Mouse (Mus musculus) thymus, postnatal 0 days (tissue): ENCODE data around the gene Gm20388. TPM values are rescaled to one million over a fixed set of nuclear protein-coding genes. Genes with fewer than 3 reads are reported as not detected.

Experiments used
- DNase-seq: peaks from one replicate; pipeline ENCODE4 v3.0.0-alpha.2; 2015; ENCODE audit warnings: low spot score
- polyA plus RNA-seq: library from polyadenylated mRNA; unstranded; fragments of >200 nt; fragmentation: Nextera tagmentation; extraction: Ambion mirVana; gene quantifications from 2 replicates; pipeline ENCODE4 v1.2.1, GENCODE M21; 2015

Gene Gm20388
- polyA plus RNA-seq, 1 experiment from 2014 or later: not detected

- no peak for DNase-seq
These were observed 516.2 kb downstream of the Gm20388 start for GRCm38 (mm10) chr8:120426622-120427385.

- no peak for DNase-seq
These were observed 517.9 kb downstream of the Gm20388 start for GRCm38 (mm10) chr8:120428492-120428891.

DNA sequence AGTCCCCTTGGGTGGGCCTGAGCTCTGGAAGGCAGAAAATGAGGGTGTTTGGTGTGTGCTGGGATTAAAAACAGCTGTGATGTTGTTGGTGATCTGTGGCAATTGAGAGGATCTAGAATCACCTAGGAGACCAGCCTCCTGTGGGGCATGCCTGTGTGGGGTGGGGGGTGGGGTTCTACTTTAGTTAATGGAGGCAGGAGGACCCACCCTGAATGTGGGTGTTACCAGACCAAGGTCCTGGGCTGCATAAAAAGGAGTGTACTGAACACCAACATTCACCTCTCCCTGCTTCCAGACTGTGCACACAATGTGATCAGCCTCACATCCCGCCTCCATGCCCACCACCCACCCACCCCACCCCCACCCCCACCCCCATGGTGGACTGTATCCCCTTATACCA lies 518.5 kb downstream of the Gm20388 start:
- DNase-seq: no peak

- DNase-seq: no peak
These were observed 520.4 kb downstream of the Gm20388 start for GRCm38 (mm10) chr8:120431042-120431441.

- DNase-seq: no peak
These were observed 521.8 kb downstream of the Gm20388 start for GRCm38 (mm10) chr8:120432438-120432837.

- DNase-seq: no peak
These were observed 522.5 kb downstream of the Gm20388 start for GRCm38 (mm10) chr8:120433143-120433542.

GRCm38 (mm10) chr8:120433734-120434133 lies 523.1 kb downstream of the Gm20388 start:
- no peak for DNase-seq

- no peak for DNase-seq
These were observed 525.1 kb downstream of the Gm20388 start for GRCm38 (mm10) chr8:120435781-120436180.

GRCm38 (mm10) chr8:120436491-120437030 lies 525.9 kb downstream of the Gm20388 start:
- peak; percentile 21 for DNase-seq

DNA sequence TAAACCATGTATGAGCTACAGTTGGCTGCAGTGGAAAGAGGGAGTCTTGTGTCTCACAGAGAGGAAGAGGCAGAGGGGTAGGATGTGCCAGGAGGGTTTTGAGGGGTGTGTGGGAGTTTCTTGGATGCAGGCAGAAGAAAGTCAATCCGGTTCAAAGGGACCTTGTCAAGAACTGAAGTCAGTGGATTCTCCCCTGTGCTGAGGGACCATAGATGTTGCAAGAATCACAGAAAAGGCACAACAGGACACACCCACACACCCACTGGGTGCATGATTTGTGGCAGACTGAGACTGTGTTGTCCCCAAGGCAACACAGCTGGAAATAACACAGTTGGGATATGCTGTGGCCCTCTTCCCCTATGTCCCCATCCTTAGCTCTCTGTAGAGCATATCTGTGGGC lies 526.6 kb downstream of the Gm20388 start:
- DNase-seq: no peak

GRCm38 (mm10) chr8:120437666-120438395 lies 527.2 kb downstream of the Gm20388 start:
- DNase-seq: no peak

DNA sequence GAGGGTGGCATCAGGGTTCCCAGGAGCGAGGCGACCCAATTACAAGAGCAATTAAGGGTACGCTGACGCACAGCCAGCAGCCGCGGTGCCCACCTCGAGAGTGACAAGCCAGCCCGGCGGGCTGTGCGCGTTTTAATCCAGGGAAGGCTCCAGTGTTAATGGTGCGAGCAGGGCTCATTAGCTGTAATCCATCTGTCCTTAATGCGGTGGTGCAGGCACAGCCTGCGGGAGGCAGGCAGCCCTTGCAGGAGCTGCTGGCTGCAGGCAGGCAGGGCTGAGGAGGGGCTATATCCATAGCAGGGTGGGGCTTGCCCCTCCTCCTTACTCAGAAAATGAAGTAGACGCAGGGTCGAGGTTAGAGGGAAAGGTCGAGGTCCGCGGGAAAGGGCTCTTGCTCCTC lies 528.7 kb downstream of the Gm20388 start:
- DNase-seq: no peak

DNA sequence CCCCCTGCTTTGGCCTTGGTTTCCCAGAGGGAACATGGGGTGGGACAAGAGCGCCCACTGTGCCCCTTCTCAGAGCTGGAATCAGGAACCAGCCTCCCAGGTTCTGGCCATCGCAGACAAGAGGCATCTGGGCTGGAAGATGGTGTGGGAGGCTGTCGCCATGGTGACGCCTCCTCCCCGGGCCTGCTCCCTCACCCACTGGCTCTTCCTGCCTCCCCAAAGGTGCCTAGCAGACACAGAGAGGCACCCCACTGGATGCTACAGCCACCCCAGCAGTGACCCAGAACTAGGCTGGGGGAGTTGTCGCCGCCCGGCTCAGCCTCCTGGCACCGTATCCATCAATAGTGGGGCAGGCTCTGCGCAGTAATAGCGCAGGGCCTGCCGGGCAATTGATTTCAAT lies 530.1 kb downstream of the Gm20388 start:
- no peak for DNase-seq

- no peak for DNase-seq
These were observed 531.0 kb downstream of the Gm20388 start for GRCm38 (mm10) chr8:120441637-120442036.

GRCm38 (mm10) chr8:120442306-120443003 lies 531.8 kb downstream of the Gm20388 start:
- DNase-seq: no peak

- DNase-seq: no peak
These were observed 534.6 kb downstream of the Gm20388 start for GRCm38 (mm10) chr8:120445249-120445648.

DNA sequence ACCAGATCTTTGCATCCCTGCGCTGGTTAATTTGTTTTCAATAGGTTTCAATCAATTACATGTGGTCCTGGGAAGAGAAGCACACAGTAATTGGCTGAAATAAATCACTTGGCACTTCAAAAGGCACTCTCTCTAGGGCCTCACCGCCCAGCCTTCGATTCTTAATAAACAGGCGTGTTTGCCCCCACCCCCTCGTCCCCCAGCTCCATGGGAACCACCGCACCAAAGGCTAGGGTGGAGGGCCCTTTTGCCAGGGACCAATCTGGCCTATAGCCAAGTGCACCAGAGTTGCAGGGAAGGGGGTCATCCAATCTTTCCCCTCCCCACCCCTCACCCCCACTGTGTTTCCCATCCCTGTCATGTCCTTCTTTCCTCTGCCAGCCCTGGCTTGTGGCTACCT lies 537.5 kb downstream of the Gm20388 start:
- DNase-seq: no peak

- no peak for DNase-seq
These were observed 538.5 kb downstream of the Gm20388 start for GRCm38 (mm10) chr8:120449139-120449538.

DNA sequence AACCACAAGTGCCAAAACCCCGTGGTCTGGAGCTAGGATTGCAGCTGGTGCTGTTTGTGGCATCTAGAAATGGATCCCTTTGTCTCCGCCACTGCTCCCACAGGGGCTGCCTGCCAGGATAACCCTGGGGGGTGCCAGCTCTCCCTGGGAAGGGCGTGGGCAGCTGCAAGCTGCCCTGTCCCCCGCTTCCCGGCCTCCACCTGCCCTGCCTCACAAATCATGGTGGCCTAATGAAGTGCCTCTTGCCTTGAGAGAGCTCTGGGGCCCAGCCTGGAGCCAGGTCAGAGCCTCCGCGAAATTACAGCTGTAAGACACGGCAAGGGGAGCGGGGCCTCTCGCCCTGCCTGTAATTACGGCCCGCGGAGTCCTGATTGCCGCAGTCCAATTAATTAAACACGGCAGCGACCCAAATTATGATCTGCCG lies 539.0 kb downstream of the Gm20388 start:
- DNase-seq: no peak

- DNase-seq: no peak
These were observed 541.5 kb downstream of the Gm20388 start for GRCm38 (mm10) chr8:120452111-120452510.

- DNase-seq: no peak
These were observed 543.8 kb downstream of the Gm20388 start for GRCm38 (mm10) chr8:120454404-120454803.

- no peak for DNase-seq
These were observed 549.7 kb downstream of the Gm20388 start for GRCm38 (mm10) chr8:120460375-120460774.
